Mouse (Mus musculus): Measurements from ENCODE around the gene Gm4871.

DNA sequence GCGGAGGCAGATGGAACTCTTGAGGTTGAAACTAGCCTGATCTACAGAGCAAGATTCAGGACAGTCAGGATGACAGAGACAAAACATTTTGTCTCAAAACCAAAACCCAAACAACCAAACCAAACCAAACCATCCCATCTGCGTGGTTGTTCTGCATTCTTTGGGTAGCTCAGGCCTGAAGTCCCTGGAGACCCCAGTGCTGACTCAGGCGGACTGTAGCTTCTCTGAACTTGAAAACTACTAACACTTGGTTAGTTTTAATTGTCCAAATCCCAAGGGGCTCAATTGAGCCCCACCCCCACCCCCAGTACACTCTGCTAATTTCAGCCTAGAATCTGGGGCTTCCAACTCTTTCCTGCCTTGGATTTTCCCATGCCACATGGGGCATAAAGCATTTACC is 29.2 kb downstream of the Gm4871 start:
- TF ChIP-seq POLR2A (IDR thresholded peaks at IDR 0.05; ENCODE audit: borderline replicate concordance, insufficient read depth, low read length) (no peak), CTCF (IDR thresholded peaks at IDR 0.05; ENCODE audit: borderline replicate concordance, insufficient read depth, low read depth, low read length) (no peak)
